Mouse (Mus musculus) forebrain, embryonic 12.5 days (tissue): ENCODE results near the gene Gm17949. TPM values are rescaled to one million over a fixed set of nuclear protein-coding genes. Genes with fewer than 3 reads are reported as not detected.

Experiments
- ATAC-seq: fragments of 200-750 bp; cut with Nextera tagmentation; 2 replicates; pipeline ENCODE4 v1.8.0; 2017; ENCODE audit warnings: moderate TSS enrichment; ENCODE audit not compliant: low FRiP score
- H3K27ac ChIP-seq: fragments of 300-500 bp; sonication (generic); 2 replicates; pipeline ENCODE4 v1.5.1; 2016; ENCODE audit warnings: mild to moderate bottlenecking
- H3K27me3 ChIP-seq: fragments of 300-500 bp; sonication (generic); 2 replicates; pipeline ENCODE4 v1.6.1; 2016; ENCODE audit warnings: mild to moderate bottlenecking
- H3K36me3 ChIP-seq: fragments of 300-500 bp; sonication (generic); replicated peaks from 2 replicates; pipeline ENCODE4 v1.6.1; 2016; ENCODE audit warnings: mild to moderate bottlenecking
- H3K4me1 ChIP-seq: fragments of 300-500 bp; sonication (generic); 2 replicates; pipeline ENCODE4 v1.6.1; 2016
- H3K4me2 ChIP-seq: fragments of 300-500 bp; sonication (generic); 2 replicates; pipeline ENCODE4 v1.6.1; 2016; ENCODE audit warnings: mild to moderate bottlenecking, moderate library complexity
- H3K4me3 ChIP-seq: fragments of 300-500 bp; sonication (generic); replicated peaks from 2 replicates; pipeline ENCODE4 v1.5.1; 2016; ENCODE audit warnings: mild to moderate bottlenecking
- H3K9ac ChIP-seq: fragments of 300-500 bp; sonication (generic); 2 replicates; pipeline ENCODE4 v1.6.1; 2016; ENCODE audit warnings: mild to moderate bottlenecking
- H3K9me3 ChIP-seq: fragments of 300-500 bp; sonication (generic); 2 replicates; pipeline ENCODE4 v1.6.1; 2016
- WGBS: fragments of 180-500 bp; shearing (Covaris S2); methylation state at CpG from one replicate; pipeline ENCODE4 v1.1.7; 2016; 5-methylcytosine and 5-hydroxymethylcytosine counted together
- polyA plus RNA-seq: library from polyadenylated mRNA; unstranded; fragments of >200 nt; fragmentation: Nextera tagmentation; extraction: Ambion mirVana; gene quantifications from 2 replicates; pipeline ENCODE4 v1.2.1, GENCODE M21; 2016

Gene Gm17949
- polyA plus RNA-seq, 1 experiment from 2014 or later: 0.64 TPM

DNA sequence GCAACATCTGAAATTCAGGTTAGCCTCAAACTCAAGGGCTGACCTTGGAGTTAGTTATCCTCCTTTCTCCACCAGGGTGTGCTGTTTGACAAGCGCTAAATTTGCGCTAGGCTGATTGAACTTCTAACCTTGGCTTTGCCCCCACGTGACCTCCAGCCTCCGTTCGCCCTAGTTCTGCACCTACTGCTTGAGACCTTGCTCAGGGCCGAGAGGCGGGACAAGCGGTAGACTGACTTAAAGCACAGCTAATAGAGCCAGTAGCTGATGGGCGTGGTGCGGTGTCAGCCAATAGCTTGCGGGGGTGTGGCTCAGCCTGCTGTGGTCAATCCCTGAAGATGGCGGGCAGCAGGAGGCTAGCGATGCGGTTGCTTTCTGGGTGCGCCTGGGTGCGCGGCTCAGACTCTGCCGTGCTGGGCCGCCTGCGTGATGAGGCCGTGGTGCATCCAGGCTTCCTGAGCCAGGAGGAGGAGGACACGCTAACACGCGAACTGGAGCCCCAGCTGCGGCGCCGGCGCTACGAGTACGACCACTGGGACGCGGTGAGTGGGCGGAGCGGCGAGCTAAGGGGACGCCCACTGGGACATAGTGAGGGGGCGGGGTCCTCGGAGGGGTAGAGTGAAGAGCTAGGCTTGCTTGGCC, 14.1 kb upstream of the Gm17949 start, which contains the start of gene Alkbh7:
Gene Alkbh7, plus strand, starts transcription at position 311 of the 639 bp plus-strand sequence.
- H3K9me3 ChIP-seq: no peaks in the 10 kb centered on the region
- H3K4me1 ChIP-seq: peaks cover 16% of the 10 kb centered on the region
- peak within 1 kb of the TSS; percentile 71 for H3K4me3 ChIP-seq
- peak; percentile 98 for ATAC-seq
- no peaks in the 10 kb centered on the region for H3K27me3 ChIP-seq
- H3K27ac ChIP-seq: peak within 1 kb of the TSS; percentile 72
- under 1% methylated on average over 38 of the region's 38 CpGs for WGBS
- peaks cover 56% of the 10 kb centered on the region for H3K36me3 ChIP-seq
- H3K4me2 ChIP-seq: peak within 1 kb of the TSS; percentile 68
- H3K9ac ChIP-seq: peak within 1 kb of the TSS; percentile 68

GRCm38 (mm10) chr17:56999414-56999813, 11.9 kb upstream of the Gm17949 start:
- ATAC-seq: no peak
- no peaks in the 10 kb centered on the region for H3K27me3 ChIP-seq
- no peak overlapping the region for H3K9ac ChIP-seq
- WGBS: 94% methylated on average over 9 of the region's 9 CpGs
- H3K36me3 ChIP-seq: peaks cover 54% of the 10 kb centered on the region
- peaks cover 16% of the 10 kb centered on the region for H3K4me1 ChIP-seq
- no peak overlapping the region for H3K27ac ChIP-seq
- no peak overlapping the region for H3K4me3 ChIP-seq
- H3K4me2 ChIP-seq: no peak overlapping the region
- no peaks in the 10 kb centered on the region for H3K9me3 ChIP-seq

DNA sequence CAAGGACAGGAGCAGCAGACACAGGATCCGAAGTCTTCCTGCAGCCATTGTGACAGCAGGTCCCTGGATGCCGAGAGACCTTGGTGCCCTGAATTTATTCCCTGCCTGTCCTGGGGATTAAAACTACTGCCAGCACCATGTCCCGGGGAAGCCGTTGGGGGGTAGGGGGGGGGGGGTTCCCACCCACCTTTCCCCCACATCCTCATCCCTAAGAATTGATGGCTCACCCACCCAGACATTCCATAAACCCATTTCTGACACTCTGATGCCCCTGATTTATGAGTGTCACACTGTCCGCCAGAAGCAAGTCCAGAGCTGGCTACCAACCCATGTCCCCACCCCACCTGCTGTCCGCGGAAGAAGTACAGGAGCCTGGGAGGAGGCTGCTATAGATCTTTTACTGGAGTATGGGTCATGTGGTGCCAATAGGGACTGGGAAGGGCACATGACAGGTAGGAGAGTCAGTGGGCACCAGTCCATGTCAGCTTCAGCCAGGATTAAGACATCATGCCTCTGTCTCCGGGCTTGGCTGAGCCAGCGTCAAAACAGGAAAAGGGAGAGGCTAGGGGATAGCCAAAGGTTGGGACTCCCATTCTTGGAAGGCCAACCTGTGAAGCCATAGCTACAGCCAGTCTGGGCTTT, 11.2 kb upstream of the Gm17949 start, which contains the start of gene Pspn:
Gene Pspn, minus strand, starts transcription at position 51 of the 642 bp plus-strand sequence.
- H3K4me3 ChIP-seq: no peak within 1 kb of the TSS
- H3K9ac ChIP-seq: no peak within 1 kb of the TSS
- 88% methylated on average over 9 of the region's 9 CpGs for WGBS
- H3K36me3 ChIP-seq: peaks cover 53% of the 10 kb centered on the region
- no peak for ATAC-seq
- peaks cover 16% of the 10 kb centered on the region for H3K4me1 ChIP-seq
- no peak within 1 kb of the TSS for H3K27ac ChIP-seq
- H3K4me2 ChIP-seq: no peak within 1 kb of the TSS
- no peaks in the 10 kb centered on the region for H3K9me3 ChIP-seq
- no peaks in the 10 kb centered on the region for H3K27me3 ChIP-seq

DNA sequence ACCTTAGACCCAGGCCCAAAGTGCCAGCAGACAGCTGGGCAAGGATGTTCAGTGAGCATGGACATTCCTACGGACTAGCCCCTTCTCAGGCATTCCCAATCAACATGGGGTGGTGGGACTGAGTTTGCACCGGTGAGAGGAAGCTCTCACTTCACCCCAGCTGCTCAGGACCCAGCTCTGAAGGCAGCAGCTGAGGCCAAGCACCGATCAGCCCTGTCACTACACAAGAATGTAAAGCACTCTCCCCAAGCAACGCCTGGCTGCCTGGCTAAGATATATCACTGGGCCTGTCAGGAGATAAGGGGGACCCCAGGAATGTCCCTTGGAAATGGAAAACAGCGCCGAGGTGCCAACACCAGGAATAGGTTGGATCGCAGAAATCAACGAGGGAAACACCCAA, 10.0 kb upstream of the Gm17949 start:
- no peaks in the 10 kb centered on the region for H3K9me3 ChIP-seq
- no peak overlapping the region for H3K4me2 ChIP-seq
- H3K27ac ChIP-seq: no peak overlapping the region
- no peak overlapping the region for H3K4me3 ChIP-seq
- no peak for ATAC-seq
- peaks cover 16% of the 10 kb centered on the region for H3K4me1 ChIP-seq
- 78% methylated on average over 8 of the region's 8 CpGs for WGBS
- peaks cover 54% of the 10 kb centered on the region for H3K36me3 ChIP-seq
- no peak overlapping the region for H3K9ac ChIP-seq
- no peaks in the 10 kb centered on the region for H3K27me3 ChIP-seq

- H3K36me3 ChIP-seq: peaks cover 75% of the 10 kb centered on the region
- H3K4me3 ChIP-seq: no peak overlapping the region
- H3K4me2 ChIP-seq: no peak overlapping the region
- no peak overlapping the region for H3K9ac ChIP-seq
- H3K27me3 ChIP-seq: no peaks in the 10 kb centered on the region
- H3K27ac ChIP-seq: no peak overlapping the region
- H3K4me1 ChIP-seq: no peaks in the 10 kb centered on the region
- ATAC-seq: no peak
- H3K9me3 ChIP-seq: no peaks in the 10 kb centered on the region
- WGBS: 96% methylated on average over 7 of the region's 7 CpGs
Measured at GRCm38 (mm10) chr17:57003994-57004393, 7.3 kb upstream of the Gm17949 start.

DNA sequence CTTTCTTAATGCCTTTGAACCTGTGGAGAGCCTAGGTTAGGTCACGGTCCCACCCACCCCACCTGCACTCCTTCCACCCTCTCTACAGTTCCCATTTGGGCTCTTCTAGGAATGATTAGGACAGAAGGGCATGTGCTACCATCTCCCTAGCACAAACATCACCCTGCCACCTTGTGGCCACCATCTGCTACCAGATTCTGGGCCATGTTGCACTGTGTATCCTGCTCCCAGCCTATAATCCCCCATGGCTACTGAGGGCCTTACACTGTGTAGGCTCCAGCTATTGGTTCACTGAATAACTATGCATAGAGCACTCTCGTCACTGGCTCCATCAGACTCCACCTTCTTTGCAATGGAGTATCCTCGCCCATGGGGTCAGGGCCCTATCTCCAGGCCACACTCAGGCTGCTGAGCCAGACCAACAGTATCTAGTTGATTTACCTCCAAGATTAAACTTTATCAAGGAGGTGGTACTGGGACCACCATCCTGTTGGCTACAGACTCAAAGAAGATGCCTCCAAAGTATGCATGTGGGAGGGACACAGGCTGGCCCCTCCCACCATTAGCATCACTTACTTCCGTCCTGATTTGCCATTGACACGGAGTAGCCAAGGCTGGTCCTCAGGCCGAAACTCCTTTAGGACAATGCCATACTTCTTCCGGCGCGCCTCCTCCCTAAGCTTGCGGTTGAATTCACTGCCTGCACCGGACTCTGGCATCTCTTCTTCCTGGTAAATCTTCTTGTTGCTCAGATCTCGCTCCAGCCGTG, 3.9 kb upstream of the Gm17949 start:
- H3K27ac ChIP-seq: no peak overlapping the region
- no peaks in the 10 kb centered on the region for H3K9me3 ChIP-seq
- H3K4me2 ChIP-seq: no peak overlapping the region
- H3K4me3 ChIP-seq: no peak overlapping the region
- WGBS: 93% methylated on average over 13 of the region's 13 CpGs
- H3K4me1 ChIP-seq: peaks cover 20% of the 10 kb centered on the region
- no peak for ATAC-seq
- H3K9ac ChIP-seq: no peak overlapping the region
- H3K27me3 ChIP-seq: no peaks in the 10 kb centered on the region
- H3K36me3 ChIP-seq: peaks cover 70% of the 10 kb centered on the region

GRCm38 (mm10) chr17:57010911-57011235, 396 bp upstream of the Gm17949 start:
- Histone ChIP-seq H3K36me3 (peaks cover 36% of the 10 kb centered on the region), H3K4me2 (peak overlapping the region; percentile 88), H3K4me1 (peaks cover 24% of the 10 kb centered on the region), H3K9me3 (no peaks in the 10 kb centered on the region), H3K9ac (peak overlapping the region; percentile 81), H3K4me3 (peak overlapping the region; percentile 72), H3K27ac (peak overlapping the region; percentile 51), H3K27me3 (no peaks in the 10 kb centered on the region)
- WGBS: 1% methylated on average over 19 of the region's 19 CpGs
- peak; percentile 54 for ATAC-seq

DNA sequence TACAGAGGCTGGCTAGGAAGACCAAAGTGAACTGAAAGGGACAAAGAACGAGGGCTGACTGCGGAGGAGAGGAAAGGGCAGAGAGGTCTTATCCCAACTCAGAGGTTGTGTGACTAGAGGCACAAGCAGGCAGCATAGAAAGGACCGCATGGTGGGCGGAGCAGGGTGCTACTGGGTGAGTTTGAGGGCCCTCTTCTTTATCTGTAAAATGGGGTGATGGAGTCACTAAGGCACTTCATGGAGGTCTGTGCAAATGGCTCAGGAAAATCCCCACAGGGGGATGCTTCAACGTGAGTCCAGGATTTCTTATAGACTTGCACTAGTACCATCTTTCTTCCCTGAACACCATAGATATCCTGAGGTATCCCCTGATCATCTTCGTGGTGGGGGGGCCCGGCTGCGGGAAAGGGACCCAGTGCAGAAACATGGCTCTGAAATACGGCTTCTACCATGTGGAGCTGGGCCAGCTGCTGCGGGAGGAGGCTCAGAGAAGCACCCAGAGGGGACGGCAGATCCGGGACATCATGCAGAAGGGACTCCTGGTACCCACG, 1.1 kb downstream of the Gm17949 start:
- peak overlapping the region; percentile 95 for H3K27ac ChIP-seq
- peaks cover 24% of the 10 kb centered on the region for H3K4me1 ChIP-seq
- no peaks in the 10 kb centered on the region for H3K9me3 ChIP-seq
- no peaks in the 10 kb centered on the region for H3K27me3 ChIP-seq
- H3K4me2 ChIP-seq: peak overlapping the region; percentile 86
- ATAC-seq: no peak
- 72% methylated on average over 13 of the region's 13 CpGs for WGBS
- H3K36me3 ChIP-seq: peaks cover 21% of the 10 kb centered on the region
- peak overlapping the region; percentile 72 for H3K4me3 ChIP-seq
- peak overlapping the region; percentile 78; the same call in 1 of the 2 replicates for H3K9ac ChIP-seq

- 79% methylated on average over 2 of the region's 2 CpGs for WGBS
- Histone ChIP-seq H3K27me3 (no peaks in the 10 kb centered on the region), H3K4me2 (no peak overlapping the region), H3K9ac (no peak overlapping the region), H3K36me3 (peaks cover 56% of the 10 kb centered on the region), H3K27ac (no peak overlapping the region), H3K4me3 (no peak overlapping the region), H3K4me1 (no peaks in the 10 kb centered on the region), H3K9me3 (no peaks in the 10 kb centered on the region)
- ATAC-seq: no peak
Measured at GRCm38 (mm10) chr17:57019693-57020092, 8.4 kb downstream of the Gm17949 start.

- no peak for ATAC-seq
- H3K4me2 ChIP-seq: no peak overlapping the region
- H3K9ac ChIP-seq: no peak overlapping the region
- no peak overlapping the region for H3K27ac ChIP-seq
- no peaks in the 10 kb centered on the region for H3K9me3 ChIP-seq
- H3K36me3 ChIP-seq: peaks cover 69% of the 10 kb centered on the region
- WGBS: 89% methylated on average over 5 of the region's 5 CpGs
- no peaks in the 10 kb centered on the region for H3K4me1 ChIP-seq
- no peak overlapping the region for H3K4me3 ChIP-seq
- H3K27me3 ChIP-seq: no peaks in the 10 kb centered on the region
Measured at GRCm38 (mm10) chr17:57020960-57021359, 9.7 kb downstream of the Gm17949 start.

GRCm38 (mm10) chr17:57027471-57027870, 16.2 kb downstream of the Gm17949 start:
- Histone ChIP-seq H3K27me3 (no peaks in the 10 kb centered on the region), H3K4me3 (no peak overlapping the region), H3K27ac (no peak overlapping the region), H3K9me3 (no peaks in the 10 kb centered on the region), H3K4me2 (no peak overlapping the region), H3K4me1 (peaks cover 23% of the 10 kb centered on the region), H3K36me3 (peaks cover 67% of the 10 kb centered on the region), H3K9ac (no peak overlapping the region)
- WGBS: 94% methylated on average over 4 of the region's 4 CpGs
- ATAC-seq: no peak

GRCm38 (mm10) chr17:57029691-57030090, 18.4 kb downstream of the Gm17949 start:
- Histone ChIP-seq H3K36me3 (peaks cover 45% of the 10 kb centered on the region), H3K27ac (no peak overlapping the region), H3K4me2 (peak overlapping the region; percentile 96), H3K27me3 (no peaks in the 10 kb centered on the region), H3K9me3 (no peaks in the 10 kb centered on the region), H3K4me1 (peaks cover 26% of the 10 kb centered on the region), H3K9ac (peak overlapping the region; percentile 100), H3K4me3 (peak overlapping the region; percentile 96)
- WGBS: 63% methylated on average over 8 of the region's 8 CpGs
- no peak for ATAC-seq
